ENCODE assay signal across 8 mouse cellular contexts in genomic region chr19:6306586-6306985, GRCm38 (mm10). TPM values are rescaled to one million over a fixed set of nuclear protein-coding genes. Genes with fewer than 3 reads are reported as not detected.
DNase-seq lines count a peak whose midpoint lies in the region; ATAC-seq and TF ChIP-seq lines count a peak whose summit lies in the region.

No protein-coding gene starts in this region.

- H3K36me3 ChIP-seq in intestine, embryonic 14.5 days (ENCODE audit: control insufficient read depth, insufficient read depth, low read length) = peaks cover 13% of the 10 kb centered on the region; the same call in 1 of the 2 replicates
- H3K36me3 ChIP-seq in liver, postnatal 0 days (replicated peaks; ENCODE audit: insufficient read depth, low read length) = peaks cover 8% of the 10 kb centered on the region; the same call in 1 of the 2 replicates
- no peaks in the 10 kb centered on the region for H3K36me3 ChIP-seq in neural tube, embryonic 12.5 days
- no peaks in the 10 kb centered on the region for H3K36me3 ChIP-seq in thymus, adult 2 months (ENCODE audit: control insufficient read depth, insufficient read depth, low read length)

- peak; percentile 91 to 93 for DNase-seq in B cell, adult 2 months
- DNase-seq in WW6 (ENCODE audit: low read depth, low spot score) = peak; percentile 79
- DNase-seq in gastrocnemius, postnatal 25 days = peak; percentile 76
- peak; percentile 89 for DNase-seq in intestine, embryonic 14.5 days (ENCODE audit: low spot score)
- peak; percentile 91 for DNase-seq in liver, postnatal 0 days
- peak; percentile 79 for DNase-seq in thymus, adult 2 months

- H3K4me1 ChIP-seq in intestine, embryonic 14.5 days (replicated peaks; ENCODE audit: control insufficient read depth, insufficient read depth, low read length) = peaks cover 8% of the 10 kb centered on the region
- H3K4me1 ChIP-seq in liver, postnatal 0 days (ENCODE audit: insufficient read depth) = peaks cover 55% of the 10 kb centered on the region
- peaks cover 5% of the 10 kb centered on the region; the same call in 1 of the 2 replicates for H3K4me1 ChIP-seq in neural tube, embryonic 12.5 days
- peaks cover 13% of the 10 kb centered on the region for H3K4me1 ChIP-seq in thymus, adult 2 months (replicated peaks; ENCODE audit: control insufficient read depth, insufficient read depth, low read length)

- no peaks in the 10 kb centered on the region for H3K9me3 ChIP-seq in intestine, embryonic 14.5 days (ENCODE audit: control insufficient read depth, low read length)
- H3K9me3 ChIP-seq in liver, postnatal 0 days (ENCODE audit: low read length) = no peaks in the 10 kb centered on the region
- H3K9me3 ChIP-seq in neural tube, embryonic 12.5 days = no peaks in the 10 kb centered on the region

- H3K27me3 ChIP-seq in intestine, embryonic 14.5 days (replicated peaks; ENCODE audit: control insufficient read depth, insufficient read depth, low read length) = no peaks in the 10 kb centered on the region
- no peaks in the 10 kb centered on the region for H3K27me3 ChIP-seq in liver, postnatal 0 days (ENCODE audit: insufficient read depth, low read length)
- H3K27me3 ChIP-seq in neural tube, embryonic 12.5 days (replicated peaks) = no peaks in the 10 kb centered on the region
- H3K27me3 ChIP-seq in thymus, adult 2 months (ENCODE audit: control insufficient read depth, insufficient read depth, low read length) = no peaks in the 10 kb centered on the region

- TF ChIP-seq EP300 in liver, postnatal 0 days (IDR thresholded peaks at IDR 0.05; ENCODE audit: low read depth) = no peak

- peak overlapping the region; percentile 61; the same call in 1 of the 2 replicates for H3K27ac ChIP-seq in intestine, embryonic 14.5 days (ENCODE audit: low read depth)
- peak overlapping the region; percentile 76 for H3K27ac ChIP-seq in liver, postnatal 0 days (ENCODE audit: low read depth)
- H3K27ac ChIP-seq in neural tube, embryonic 12.5 days = no peak overlapping the region
- no peak overlapping the region for H3K27ac ChIP-seq in thymus, adult 2 months (ENCODE audit: control insufficient read depth, insufficient read depth, low read length)

- H3K9ac ChIP-seq in intestine, embryonic 14.5 days (ENCODE audit: low read length) = peak overlapping the region; percentile 58
- peak overlapping the region; percentile 72 for H3K9ac ChIP-seq in liver, postnatal 0 days (replicated peaks)
- peak overlapping the region; percentile 61 for H3K9ac ChIP-seq in neural tube, embryonic 12.5 days

- H3K4me2 ChIP-seq in intestine, embryonic 14.5 days (ENCODE audit: low read length) = peak overlapping the region; percentile 57
- peak overlapping the region; percentile 94 for H3K4me2 ChIP-seq in liver, postnatal 0 days (ENCODE audit: low read depth, low read length)
- peak overlapping the region; percentile 74 for H3K4me2 ChIP-seq in neural tube, embryonic 12.5 days (replicated peaks)

- TF ChIP-seq POLR2A in thymus, adult 2 months (IDR thresholded peaks at IDR 0.05; ENCODE audit: control insufficient read depth, extremely low read depth, insufficient read depth, low read length, poor library complexity) = no peak

- TF ChIP-seq CTCF in liver, postnatal 0 days (IDR thresholded peaks at IDR 0.05; ENCODE audit: low read depth) = peak; percentile 91
- peak; percentile 89 for TF ChIP-seq CTCF in thymus, adult 2 months (IDR thresholded peaks at IDR 0.05; ENCODE audit: borderline replicate concordance, control insufficient read depth, extremely low read depth, insufficient read depth, low read length, poor library complexity)

- peak overlapping the region; percentile 66 for H3K4me3 ChIP-seq in intestine, embryonic 14.5 days (ENCODE audit: low read depth, low read length)
- peak overlapping the region; percentile 68 for H3K4me3 ChIP-seq in liver, postnatal 0 days (ENCODE audit: low read depth, low read length)
- peak overlapping the region; percentile 63 for H3K4me3 ChIP-seq in neural tube, embryonic 12.5 days
- H3K4me3 ChIP-seq in thymus, adult 2 months (ENCODE audit: control insufficient read depth, insufficient read depth, low read length) = peak overlapping the region; percentile 46

- peak; percentile 68 for ATAC-seq in common myeloid progenitor, adult 5-6 weeks (replicated peaks; ENCODE audit: low read depth, poor library complexity, severe bottlenecking)
- ATAC-seq in intestine, embryonic 14.5 days (replicated peaks; ENCODE audit: low FRiP score, low TSS enrichment, low read depth) = peak; percentile 70
- peak; percentile 79 for ATAC-seq in liver, postnatal 0 days
- ATAC-seq in neural tube, embryonic 12.5 days (ENCODE audit: low FRiP score, low read depth) = peak; percentile 45

- WGBS in intestine, embryonic 14.5 days = under 1% methylated on average over 32 of the region's 34 CpGs
- WGBS in liver, postnatal 0 days (ENCODE audit: insufficient replicate concordance) = under 1% methylated on average over 26 of the region's 34 CpGs
- under 1% methylated on average over 34 of the region's 34 CpGs for WGBS in neural tube, embryonic 12.5 days
- WGBS in thymus, adult 2 months = 1% methylated on average over 33 of the region's 34 CpGs

RNA-seq across cellular contexts. Expression of gene Cdc42bpg, which starts 0.3 kb away (rescaled TPM):
- total RNA-seq in common myeloid progenitor, adult 5-6 weeks (2017) = 2.6 and 2.9 TPM in 2 replicates
- total RNA-seq in gastrocnemius, postnatal 25 days (2021) = 1 to 10 TPM; 4.0 to 5.1 TPM
- polyA plus RNA-seq in intestine, embryonic 14.5 days (2014; fragmentation: Nextera tagmentation; extraction: Ambion mirVana) = 1.5 and 1.8 TPM in 2 replicates
- polyA plus RNA-seq in liver, postnatal 0 days (2015; fragmentation: Nextera tagmentation; extraction: Ambion mirVana) = 0.27 and 0.35 TPM in 2 replicates
- polyA plus RNA-seq in neural tube, embryonic 12.5 days (2016; fragmentation: Nextera tagmentation; extraction: Ambion mirVana) = 0.27 and 0.60 TPM in 2 replicates
- 12.8 and 12.9 TPM in 2 replicates for polyA plus RNA-seq in thymus, adult 2 months (2012; rRNA removed)

RNA-seq across cellular contexts. Expression of gene Men1, which starts 28.2 kb away (rescaled TPM):
- 19.2 and 30.8 TPM in 2 replicates for total RNA-seq in common myeloid progenitor, adult 5-6 weeks (2017)
- 1 to 10 TPM; 5.0 to 7.0 TPM for total RNA-seq in gastrocnemius, postnatal 25 days (2021)
- 55.2 and 56.2 TPM in 2 replicates for polyA plus RNA-seq in intestine, embryonic 14.5 days (2014; fragmentation: Nextera tagmentation; extraction: Ambion mirVana)
- 10.0 and 11.1 TPM in 2 replicates for polyA plus RNA-seq in liver, postnatal 0 days (2015; fragmentation: Nextera tagmentation; extraction: Ambion mirVana)
- 93.3 and 93.5 TPM in 2 replicates for polyA plus RNA-seq in neural tube, embryonic 12.5 days (2016; fragmentation: Nextera tagmentation; extraction: Ambion mirVana)
- 141 and 143 TPM in 2 replicates for polyA plus RNA-seq in thymus, adult 2 months (2012; rRNA removed)

RNA-seq across cellular contexts. Expression of gene Ehd1, which starts 30.1 kb away (rescaled TPM):
- total RNA-seq in common myeloid progenitor, adult 5-6 weeks (2017) = 15.6 and 16.8 TPM in 2 replicates
- 10 to 100 TPM; 33.1 to 34.3 TPM for total RNA-seq in gastrocnemius, postnatal 25 days (2021)
- 46.9 and 47.7 TPM in 2 replicates for polyA plus RNA-seq in intestine, embryonic 14.5 days (2014; fragmentation: Nextera tagmentation; extraction: Ambion mirVana)
- polyA plus RNA-seq in liver, postnatal 0 days (2015; fragmentation: Nextera tagmentation; extraction: Ambion mirVana) = 36.4 and 36.9 TPM in 2 replicates
- polyA plus RNA-seq in neural tube, embryonic 12.5 days (2016; fragmentation: Nextera tagmentation; extraction: Ambion mirVana) = 87.2 and 96.4 TPM in 2 replicates
- 141 and 159 TPM in 2 replicates for polyA plus RNA-seq in thymus, adult 2 months (2012; rRNA removed)

RNA-seq across cellular contexts. Expression of gene Map4k2, which starts 34.3 kb away (rescaled TPM):
- 18.7 and 46.1 TPM in 2 replicates for total RNA-seq in common myeloid progenitor, adult 5-6 weeks (2017)
- 10 to 100 TPM in 1 of 2 experiments, 1 to 10 TPM in 1; 9.2 to 14.6 TPM for total RNA-seq in gastrocnemius, postnatal 25 days (2021)
- 7.6 and 9.2 TPM in 2 replicates for polyA plus RNA-seq in intestine, embryonic 14.5 days (2014; fragmentation: Nextera tagmentation; extraction: Ambion mirVana)
- 5.6 and 5.7 TPM in 2 replicates for polyA plus RNA-seq in liver, postnatal 0 days (2015; fragmentation: Nextera tagmentation; extraction: Ambion mirVana)
- polyA plus RNA-seq in neural tube, embryonic 12.5 days (2016; fragmentation: Nextera tagmentation; extraction: Ambion mirVana) = 16.0 and 18.4 TPM in 2 replicates
- 1,004 and 1,040 TPM in 2 replicates for polyA plus RNA-seq in thymus, adult 2 months (2012; rRNA removed)

RNA-seq across cellular contexts. Expression of gene Sf1, which starts 56.9 kb away (rescaled TPM):
- total RNA-seq in common myeloid progenitor, adult 5-6 weeks (2017) = 221 and 258 TPM in 2 replicates
- total RNA-seq in gastrocnemius, postnatal 25 days (2021) = 10 to 100 TPM; 65.5 to 75.2 TPM
- polyA plus RNA-seq in intestine, embryonic 14.5 days (2014; fragmentation: Nextera tagmentation; extraction: Ambion mirVana) = 135 and 143 TPM in 2 replicates
- 34.6 and 35.7 TPM in 2 replicates for polyA plus RNA-seq in liver, postnatal 0 days (2015; fragmentation: Nextera tagmentation; extraction: Ambion mirVana)
- 171 TPM in 2 replicates for polyA plus RNA-seq in neural tube, embryonic 12.5 days (2016; fragmentation: Nextera tagmentation; extraction: Ambion mirVana)
- 365 and 553 TPM in 2 replicates for polyA plus RNA-seq in thymus, adult 2 months (2012; rRNA removed)

Comparison
In these comparisons a context has a peak if more than half of its experiments do, and no peak if none do; other contexts are left out.
1. H3K27ac ChIP-seq: peak in intestine, embryonic 14.5 days (single experiment) and liver, postnatal 0 days (single experiment); none in neural tube, embryonic 12.5 days (single experiment) and thymus, adult 2 months (single experiment).
2. Peak in every context shown above with its lines, with median percentiles within 50 percentile points of each other: DNase-seq, ATAC-seq, H3K4me2 ChIP-seq, H3K4me3 ChIP-seq and H3K9ac ChIP-seq.